Mouse (Mus musculus) erythroblast, embryonic 14.5 days (primary cell): ENCODE data around the gene Kremen1. TPM values are rescaled to one million over a fixed set of nuclear protein-coding genes. Genes with fewer than 3 reads are reported as not detected.
A peak's percentile ranks its signal among the peaks of the same experiment; 100 is the strongest.

Experiments used
- H3K27me3 ChIP-seq: 2 replicates; pipeline ENCODE4 v1.6.1; 2012; ENCODE audit warnings: inconsistent platforms; ENCODE audit not compliant: control insufficient read depth
- H3K36me3 ChIP-seq: 2 replicates; pipeline ENCODE4 v1.6.1; 2012; ENCODE audit warnings: mild to moderate bottlenecking, inconsistent platforms; ENCODE audit not compliant: control insufficient read depth
- H3K4me1 ChIP-seq: 2 replicates; pipeline ENCODE4 v1.6.1; 2012; ENCODE audit warnings: inconsistent platforms; ENCODE audit not compliant: control insufficient read depth
- H3K4me3 ChIP-seq: replicated peaks from 2 replicates; pipeline ENCODE3; 2012; ENCODE audit warnings: moderate library complexity, mild to moderate bottlenecking, inconsistent platforms
- H3K9me3 ChIP-seq: 2 replicates; pipeline ENCODE4 v1.6.1; 2012; ENCODE audit warnings: low read length, inconsistent platforms, mixed read lengths; ENCODE audit not compliant: control insufficient read depth
- GATA1 ChIP-seq: IDR thresholded peaks from 2 replicates; pipeline ENCODE4 v1.6.1; 2012; ENCODE audit warnings: low read length, inconsistent platforms, mixed read lengths
- TAL1 ChIP-seq: IDR thresholded peaks from 3 replicates; pipeline ENCODE4 v1.6.1; 2012; ENCODE audit warnings: low read length, inconsistent platforms, mixed read lengths
- polyA plus RNA-seq: library from polyadenylated mRNA; stranded (reverse); fragments of >175 nt; gene quantifications from 2 replicates; pipeline ENCODE4 v1.2.3, GENCODE M21; 2012

Gene Kremen1
- polyA plus RNA-seq, 1 experiment, result 0.07 TPM

DNA sequence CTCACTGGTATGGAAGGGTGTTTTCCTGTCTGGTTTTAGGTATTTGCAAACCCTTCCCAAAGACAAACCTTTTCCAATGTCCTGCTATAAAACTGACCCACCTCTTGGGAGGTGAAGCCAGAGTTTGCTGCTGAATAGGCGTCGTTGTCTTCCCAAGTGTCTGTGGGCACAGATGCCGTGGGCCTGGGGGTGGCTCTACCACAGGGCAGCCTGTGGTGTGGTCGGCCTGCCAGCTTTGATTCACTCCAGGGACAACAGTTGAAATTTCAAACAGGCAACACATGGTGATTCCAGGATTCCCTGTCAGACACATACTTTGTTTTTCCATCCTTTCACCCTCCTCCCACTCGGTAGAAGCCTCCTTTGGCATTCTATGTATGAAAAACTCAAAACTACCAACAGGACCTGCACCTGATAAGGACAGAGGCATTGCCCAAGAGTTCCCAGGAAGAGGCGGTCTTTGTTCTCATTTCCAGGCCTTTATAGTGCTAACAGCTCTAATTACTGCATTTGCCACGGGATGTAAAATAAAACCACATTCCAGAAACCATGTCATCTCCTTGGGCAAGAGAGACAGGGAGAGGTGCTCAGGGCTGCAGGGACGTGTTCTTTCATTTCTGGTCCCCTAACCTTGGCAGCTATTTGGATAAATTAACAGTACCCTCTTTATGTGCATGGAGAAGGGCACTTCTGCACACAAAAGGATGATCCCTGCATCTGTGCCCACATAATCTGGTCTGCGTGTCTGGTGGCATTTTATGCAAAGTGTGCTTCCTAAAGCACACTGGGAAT lies 10.1 kb upstream of the Kremen1 start:
- TF ChIP-seq TAL1 (no peak), GATA1 (no peak)
- Histone ChIP-seq H3K4me3 (no peak overlapping the region), H3K36me3 (no peaks in the 10 kb centered on the region), H3K9me3 (no peaks in the 10 kb centered on the region), H3K4me1 (no peaks in the 10 kb centered on the region), H3K27me3 (no peaks in the 10 kb centered on the region)

DNA sequence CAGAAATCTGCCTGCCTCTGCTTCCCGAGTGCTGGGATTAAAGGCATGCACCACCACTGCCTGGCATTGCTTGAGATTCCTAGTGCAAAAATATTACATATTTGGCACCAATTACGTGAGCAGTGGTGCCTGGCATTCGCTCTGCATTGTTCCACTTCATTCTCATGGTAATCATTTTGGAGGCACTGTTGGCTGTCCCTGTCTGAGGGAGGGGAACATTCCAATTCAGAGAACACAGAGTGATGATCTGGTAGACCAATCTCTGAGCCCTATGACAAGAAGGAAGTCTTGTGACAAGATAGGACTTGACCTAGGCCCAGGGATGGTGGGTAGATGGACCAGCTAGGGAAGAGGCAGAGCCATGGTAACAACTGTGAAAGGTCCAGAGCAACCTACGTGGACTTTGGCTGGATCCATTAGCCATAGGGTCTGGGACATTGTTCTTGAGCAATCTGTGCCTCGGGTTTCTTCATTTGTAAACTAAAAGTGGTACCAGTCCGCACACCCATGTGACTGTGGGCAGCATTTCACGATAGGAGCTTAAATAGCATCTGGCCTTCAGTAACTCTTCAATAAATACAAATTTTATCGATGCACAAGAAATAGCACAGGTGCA lies 8.6 kb upstream of the Kremen1 start:
- H3K4me3 ChIP-seq, result no peak overlapping the region
- H3K4me1 ChIP-seq, result no peaks in the 10 kb centered on the region
- TF ChIP-seq GATA1 (no peak), TAL1 (no peak)
- no peaks in the 10 kb centered on the region for H3K9me3 ChIP-seq
- no peaks in the 10 kb centered on the region for H3K36me3 ChIP-seq
- H3K27me3 ChIP-seq, result no peaks in the 10 kb centered on the region

DNA sequence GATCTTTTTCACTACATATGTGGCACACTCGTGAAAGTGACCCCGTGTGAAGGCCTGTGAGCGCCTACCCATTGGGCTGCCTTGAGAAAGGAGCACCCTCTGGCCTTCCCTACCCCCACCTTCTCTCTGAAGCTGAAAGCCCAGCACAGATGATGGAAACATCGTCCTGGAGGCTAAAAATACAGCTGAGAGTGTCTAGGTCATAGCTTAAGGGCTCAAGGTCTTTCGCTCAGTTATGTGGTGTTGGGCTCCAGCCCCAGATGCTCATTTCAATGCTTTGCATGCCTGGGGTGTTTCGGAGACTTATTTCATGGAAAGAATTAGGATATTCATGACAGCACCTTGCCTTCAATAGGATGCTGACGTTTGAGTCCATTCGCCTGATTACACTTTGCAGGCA lies 4.4 kb upstream of the Kremen1 start:
- H3K4me3 ChIP-seq, result no peak overlapping the region
- H3K27me3 ChIP-seq, result peaks cover 15% of the 10 kb centered on the region
- no peaks in the 10 kb centered on the region for H3K36me3 ChIP-seq
- TF ChIP-seq GATA1 (no peak), TAL1 (no peak)
- H3K9me3 ChIP-seq, result no peaks in the 10 kb centered on the region; the same call in 1 of the 2 replicates
- H3K4me1 ChIP-seq, result peaks cover 20% of the 10 kb centered on the region

DNA sequence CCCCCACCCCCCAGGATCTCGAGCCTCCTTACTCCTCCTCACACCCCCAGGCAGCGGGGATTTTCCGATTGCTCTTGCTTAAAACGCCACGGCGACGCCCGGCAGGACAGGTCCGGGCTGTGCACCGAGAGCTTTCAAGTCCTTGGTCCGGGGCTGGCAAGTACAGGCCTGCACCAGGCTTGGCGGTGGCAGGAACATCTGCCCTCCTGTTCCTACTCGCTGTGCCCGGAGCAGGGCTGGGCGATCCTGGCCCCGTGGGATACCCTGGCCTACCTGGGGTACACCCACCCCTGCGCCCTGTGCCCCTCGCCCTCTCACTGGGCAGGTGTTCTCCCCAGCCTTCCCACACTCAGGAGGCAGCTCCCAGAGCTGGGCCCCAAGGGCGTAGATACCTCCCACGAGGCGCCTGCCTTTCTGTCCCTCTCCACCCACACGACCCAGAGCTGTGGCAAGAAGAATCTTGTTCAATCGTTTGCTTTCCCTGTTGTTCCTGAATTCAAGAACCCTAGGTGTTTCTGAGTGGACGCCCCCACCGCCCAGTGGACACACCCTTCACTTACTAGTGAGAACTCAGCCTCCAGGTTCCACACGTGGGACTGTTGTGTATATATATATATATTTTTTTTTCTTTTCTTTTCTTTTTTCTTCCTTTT lies 1.8 kb upstream of the Kremen1 start:
- no peak overlapping the region for H3K4me3 ChIP-seq
- TF ChIP-seq TAL1, result no peak
- no peak for TF ChIP-seq GATA1
- no peaks in the 10 kb centered on the region; the same call in 1 of the 2 replicates for H3K9me3 ChIP-seq

DNA sequence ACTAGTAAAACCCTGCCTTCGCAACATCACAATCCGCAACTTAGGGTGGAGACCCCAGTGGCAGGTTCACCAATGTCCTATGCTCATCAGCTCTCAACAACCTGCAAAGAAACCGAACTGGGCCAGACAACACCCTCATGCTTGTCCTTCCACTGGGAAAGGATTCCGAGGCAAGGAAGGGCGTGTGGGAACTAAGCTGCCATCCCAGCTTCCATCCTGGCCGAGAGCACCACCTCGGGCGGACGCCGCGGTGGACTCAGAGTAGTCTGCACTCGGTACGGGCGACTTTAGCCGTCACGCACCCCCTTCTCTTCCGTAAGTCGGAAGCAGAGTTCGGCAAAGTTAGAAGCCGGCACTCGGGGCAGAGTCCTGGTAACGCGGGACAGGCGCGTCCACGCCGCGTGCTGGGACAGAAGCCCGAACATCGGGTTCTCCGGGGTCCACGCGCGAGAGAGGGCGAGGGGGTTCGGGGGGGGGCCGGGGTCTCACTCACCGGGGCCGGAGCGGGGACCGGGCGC lies 357 bp downstream of the Kremen1 start:
- Histone ChIP-seq H3K36me3 (no peaks in the 10 kb centered on the region), H3K4me3 (peak overlapping the region; percentile 87), H3K27me3 (peaks cover 40% of the 10 kb centered on the region), H3K9me3 (no peaks in the 10 kb centered on the region; the same call in 1 of the 2 replicates), H3K4me1 (peaks cover 23% of the 10 kb centered on the region)
- TF ChIP-seq TAL1 (no peak), GATA1 (no peak)

More for the DNA sequence above, 1.8 kb upstream of the Kremen1 start:
- Histone ChIP-seq H3K36me3 (no peaks in the 10 kb centered on the region), H3K27me3 (peaks cover 40% of the 10 kb centered on the region), H3K4me1 (peaks cover 23% of the 10 kb centered on the region)

DNA sequence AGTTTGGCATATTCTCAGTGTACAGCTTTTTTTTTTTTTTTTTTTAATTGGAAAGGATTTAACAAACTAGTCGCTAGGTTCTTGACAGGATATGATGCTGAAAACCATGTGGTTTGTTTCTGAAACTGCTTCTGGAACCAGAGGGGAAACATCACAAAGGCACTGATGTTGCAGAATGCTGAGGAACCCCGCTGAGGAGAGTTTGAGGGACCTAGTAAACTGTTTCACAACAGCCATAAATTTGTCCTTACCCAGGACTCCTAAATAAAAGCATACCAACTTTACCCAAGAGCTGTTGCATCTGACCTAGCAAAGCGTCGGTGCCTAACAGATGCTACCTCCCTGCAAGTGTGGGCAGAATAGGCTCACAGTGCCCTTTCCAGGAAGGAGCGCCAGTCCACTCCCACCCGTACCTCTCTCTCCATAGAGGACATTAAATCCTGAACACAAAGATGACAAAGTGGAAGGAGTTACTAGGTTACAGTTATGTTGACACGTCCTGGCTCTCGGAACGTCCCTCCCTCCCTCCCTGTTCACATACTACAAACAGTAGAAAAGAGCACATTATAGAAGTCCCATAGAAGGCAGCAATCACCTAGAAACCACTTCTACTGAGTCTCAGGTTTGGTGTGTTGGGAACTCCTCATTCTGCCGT lies 1.3 kb downstream of the Kremen1 start:
- peaks cover 40% of the 10 kb centered on the region for H3K27me3 ChIP-seq
- H3K9me3 ChIP-seq, result no peaks in the 10 kb centered on the region; the same call in 1 of the 2 replicates
- no peak overlapping the region for H3K4me3 ChIP-seq
- no peaks in the 10 kb centered on the region for H3K36me3 ChIP-seq
- TF ChIP-seq GATA1, result no peak
- TF ChIP-seq TAL1, result no peak
- H3K4me1 ChIP-seq, result peaks cover 23% of the 10 kb centered on the region

DNA sequence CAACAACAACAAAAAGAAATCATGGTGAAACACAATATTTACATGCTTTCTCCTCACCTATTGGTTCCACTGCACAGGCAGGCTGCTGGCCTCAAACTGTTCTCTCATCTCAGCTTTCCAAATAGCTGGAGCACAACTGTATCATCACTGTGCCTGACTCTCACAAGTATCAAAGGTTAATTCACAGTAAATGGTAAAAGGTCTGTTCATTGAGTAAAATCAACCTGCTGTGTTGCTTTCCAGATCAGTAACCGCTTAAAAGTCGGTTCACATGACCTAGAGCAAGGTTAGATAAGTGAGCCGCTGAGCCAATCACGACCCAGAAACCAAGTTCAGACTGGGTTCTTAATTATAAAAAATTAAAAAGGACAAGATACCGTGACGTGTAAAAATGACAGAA lies 3.3 kb downstream of the Kremen1 start:
- TF ChIP-seq GATA1 (no peak), TAL1 (no peak)
- no peaks in the 10 kb centered on the region; the same call in 1 of the 2 replicates for H3K9me3 ChIP-seq

DNA sequence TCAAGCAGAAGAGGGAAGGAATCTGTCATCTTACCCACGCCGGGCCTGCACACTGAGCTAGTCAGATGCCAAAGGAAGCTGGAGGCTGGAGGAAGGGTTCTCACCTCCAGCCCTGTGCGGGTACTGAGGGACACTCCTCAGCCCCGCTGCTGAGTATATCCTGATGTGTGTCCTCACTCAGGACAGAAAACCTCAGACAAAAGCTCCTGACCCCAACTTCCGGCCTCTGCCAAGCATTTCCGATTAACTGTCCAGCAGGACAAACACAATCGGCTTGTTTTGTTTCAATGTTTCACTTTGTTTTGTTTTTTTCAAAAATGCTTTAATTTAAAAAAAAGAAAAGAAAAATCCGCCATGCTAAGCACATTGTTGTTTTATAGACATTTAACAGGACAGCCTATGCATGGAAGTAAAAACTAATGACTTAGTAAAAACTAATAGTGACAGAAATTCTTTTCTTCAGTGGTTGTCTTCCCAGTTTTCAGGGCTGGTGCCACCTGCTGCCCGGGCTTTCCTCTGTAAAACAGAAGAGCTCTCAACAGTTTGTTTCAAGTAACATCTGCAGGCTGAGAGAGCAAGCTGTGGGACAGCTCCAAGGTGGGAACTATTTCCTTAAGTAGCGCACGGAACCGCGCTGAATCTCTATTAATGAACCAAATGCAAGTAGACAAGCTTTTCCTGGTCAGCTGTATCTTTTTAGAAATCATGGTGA lies 4.1 kb downstream of the Kremen1 start:
- Histone ChIP-seq H3K36me3 (no peaks in the 10 kb centered on the region), H3K27me3 (peaks cover 36% of the 10 kb centered on the region), H3K9me3 (no peaks in the 10 kb centered on the region; the same call in 1 of the 2 replicates), H3K4me3 (no peak overlapping the region), H3K4me1 (peaks cover 30% of the 10 kb centered on the region)
- no peak for TF ChIP-seq TAL1
- no peak for TF ChIP-seq GATA1

More for the DNA sequence above, 3.3 kb downstream of the Kremen1 start:
- H3K4me3 ChIP-seq, result no peak overlapping the region
- H3K4me1 ChIP-seq, result peaks cover 34% of the 10 kb centered on the region
- no peaks in the 10 kb centered on the region for H3K36me3 ChIP-seq
- peaks cover 37% of the 10 kb centered on the region for H3K27me3 ChIP-seq
